Mouse (Mus musculus) myocyte (in vitro differentiated cells): ENCODE measurements at regions not wholly inside any gene's neighbourhood (a gene's known extent, or its start where the extent isn't known, plus 50 kb on each side); places are given as distances from the start of the nearest gene placed in this dataset.

Source experiments
- H3K27me3 ChIP-seq: one replicate; pipeline ENCODE4 v1.6.1; 2011; ENCODE audit not compliant: control insufficient read depth, insufficient read depth, insufficient read length
- H3K36me3 ChIP-seq: one replicate; pipeline ENCODE4 v1.6.1; 2011; ENCODE audit not compliant: control insufficient read depth, insufficient read depth
- H3K4me2 ChIP-seq: one replicate; pipeline ENCODE4 v1.6.1; 2011; ENCODE audit warnings: low read depth, control low read depth
- H3K4me3 ChIP-seq: one replicate; pipeline ENCODE4 v1.5.1; 2011; ENCODE audit warnings: mild to moderate bottlenecking, control low read depth, moderate library complexity
- H3K79me2 ChIP-seq: one replicate; pipeline ENCODE4 v1.6.1; 2011; ENCODE audit not compliant: control insufficient read depth, insufficient read depth
- H3ac ChIP-seq: one replicate; pipeline ENCODE4 v1.6.1; 2011; ENCODE audit not compliant: control insufficient read depth, insufficient read length
- CEBPB ChIP-seq: IDR thresholded peaks from 2 replicates; pipeline ENCODE4 v1.6.1; 2011; ENCODE audit warnings: mild to moderate bottlenecking, moderate library complexity; ENCODE audit not compliant: poor library complexity, insufficient read depth, severe bottlenecking
- E2F4 ChIP-seq: IDR thresholded peaks from one replicate; pipeline ENCODE4 v1.6.1; 2011; ENCODE audit warnings: mild to moderate bottlenecking, control low read depth, moderate library complexity; ENCODE audit not compliant: insufficient read depth
- MAX ChIP-seq: IDR thresholded peaks from one replicate; pipeline ENCODE4 v1.6.1; 2011; ENCODE audit warnings: low read depth, mild to moderate bottlenecking, control low read depth
- MYOD1 ChIP-seq, 3 experiments: IDR thresholded peaks; one replicate each; pipeline ENCODE4 v1.6.1; 2011; ENCODE audit warnings: control low read depth in 2 of 3, low read depth in 2 of 3, mild to moderate bottlenecking in 2 of 3, moderate library complexity in 1 of 3; ENCODE audit not compliant: insufficient read length in 2 of 3, control insufficient read depth in 1 of 3
- MYOG ChIP-seq, 3 experiments: IDR thresholded peaks; one replicate each; pipeline ENCODE4 v1.6.1; 2011; ENCODE audit warnings: control low read depth in 2 of 3, low read depth in 2 of 3, mild to moderate bottlenecking in 2 of 3; ENCODE audit not compliant: insufficient read length in 2 of 3, control insufficient read depth in 1 of 3, insufficient read depth in 1 of 3
- POLR2A ChIP-seq: IDR thresholded peaks from one replicate; pipeline ENCODE4 v1.6.1; 2011; ENCODE audit warnings: low read depth, mild to moderate bottlenecking, control low read depth, moderate library complexity; ENCODE audit not compliant: insufficient read length
- POLR2AphosphoS2 ChIP-seq: IDR thresholded peaks from one replicate; pipeline ENCODE4 v1.6.1; 2011; ENCODE audit warnings: low read depth, control low read depth; ENCODE audit not compliant: insufficient read length
- REST ChIP-seq: IDR thresholded peaks from one replicate; pipeline ENCODE4 v1.6.1; 2011; ENCODE audit warnings: mild to moderate bottlenecking, control low read depth, moderate library complexity; ENCODE audit not compliant: insufficient read depth, insufficient read length
- SRF ChIP-seq: IDR thresholded peaks from one replicate; pipeline ENCODE4 v1.6.1; 2011; ENCODE audit warnings: low read depth; ENCODE audit not compliant: control insufficient read depth, insufficient read length
- TCF12 ChIP-seq: IDR thresholded peaks from one replicate; pipeline ENCODE4 v1.6.1; 2011; ENCODE audit warnings: mild to moderate bottlenecking, control low read depth; ENCODE audit not compliant: poor library complexity, insufficient read depth, severe bottlenecking
- TCF3 ChIP-seq: IDR thresholded peaks from one replicate; pipeline ENCODE4 v1.6.1; 2011; ENCODE audit warnings: low read depth, control low read depth; ENCODE audit not compliant: insufficient read length
- USF1 ChIP-seq: IDR thresholded peaks from one replicate; pipeline ENCODE4 v1.6.1; 2011; ENCODE audit warnings: low read depth, mild to moderate bottlenecking, control low read depth, moderate library complexity

- Histone ChIP-seq H3K4me3 (no peak overlapping the region), H3K79me2 (no peaks in the 10 kb centered on the region), H3K36me3 (no peaks in the 10 kb centered on the region), H3K27me3 (peaks cover 46% of the 10 kb centered on the region), H3K4me2 (no peak overlapping the region), H3ac (no peak overlapping the region)
- TF ChIP-seq REST, result no peak
- no peak for TF ChIP-seq TCF12
- TF ChIP-seq MYOG (IDR thresholded peaks at IDR 0.05; ENCODE audit: control insufficient read depth in 1 of 3, insufficient read depth in 1 of 3, insufficient read length in 2 of 3, low read depth in 2 of 3), result peak in 1 of 3 experiments; percentile 46
- no peak for TF ChIP-seq MAX
- no peak for TF ChIP-seq POLR2AphosphoS2
- TF ChIP-seq SRF, result no peak
- peak in 2 of 3 experiments; percentile 7 to 57 for TF ChIP-seq MYOD1 (IDR thresholded peaks at IDR 0.05; ENCODE audit: control insufficient read depth in 1 of 3, insufficient read length in 2 of 3, low read depth in 2 of 3)
Measured at GRCm38 (mm10) chr9:62188835-62189234, 66.4 kb upstream of the Glce start.

- Histone ChIP-seq H3K79me2 (no peaks in the 10 kb centered on the region), H3ac (no peak overlapping the region), H3K27me3 (peaks cover 49% of the 10 kb centered on the region), H3K36me3 (no peaks in the 10 kb centered on the region), H3K4me3 (no peak overlapping the region), H3K4me2 (no peak overlapping the region)
- TF ChIP-seq REST (no peak), MYOG (IDR thresholded peaks at IDR 0.05; ENCODE audit: control insufficient read depth in 1 of 3, insufficient read depth in 1 of 3, insufficient read length in 2 of 3, low read depth in 2 of 3) (no peak), USF1 (no peak), SRF (no peak), TCF12 (no peak), MYOD1 (IDR thresholded peaks at IDR 0.05; ENCODE audit: control insufficient read depth in 1 of 3, insufficient read length in 2 of 3, low read depth in 2 of 3) (no peak), E2F4 (no peak), CEBPB (no peak), MAX (no peak), POLR2A (no peak), POLR2AphosphoS2 (no peak), TCF3 (no peak)
Measured at GRCm38 (mm10) chr9:62188379-62188778, 65.9 kb upstream of the Glce start.

- H3K4me2 ChIP-seq, result no peak overlapping the region
- H3K4me3 ChIP-seq, result no peak overlapping the region
- no peak overlapping the region for H3ac ChIP-seq
- H3K36me3 ChIP-seq, result no peaks in the 10 kb centered on the region
- H3K27me3 ChIP-seq, result peaks cover 61% of the 10 kb centered on the region
- H3K79me2 ChIP-seq, result no peaks in the 10 kb centered on the region
- TF ChIP-seq POLR2A (no peak), CEBPB (no peak), MAX (no peak), MYOG (IDR thresholded peaks at IDR 0.05; ENCODE audit: control insufficient read depth in 1 of 3, insufficient read depth in 1 of 3, insufficient read length in 2 of 3, low read depth in 2 of 3) (no peak), POLR2AphosphoS2 (no peak), E2F4 (no peak), REST (no peak), USF1 (no peak), TCF3 (no peak), MYOD1 (IDR thresholded peaks at IDR 0.05; ENCODE audit: control insufficient read depth in 1 of 3, insufficient read length in 2 of 3, low read depth in 2 of 3) (no peak), SRF (no peak), TCF12 (no peak)
Measured at GRCm38 (mm10) chr9:62186886-62187285, 64.4 kb upstream of the Glce start.

- Histone ChIP-seq H3K4me3 (no peak overlapping the region), H3ac (no peak overlapping the region), H3K4me2 (no peak overlapping the region), H3K36me3 (no peaks in the 10 kb centered on the region), H3K27me3 (peaks cover 66% of the 10 kb centered on the region), H3K79me2 (no peaks in the 10 kb centered on the region)
- TF ChIP-seq MAX (no peak), POLR2AphosphoS2 (no peak), REST (no peak), TCF3 (no peak), MYOG (IDR thresholded peaks at IDR 0.05; ENCODE audit: control insufficient read depth in 1 of 3, insufficient read depth in 1 of 3, insufficient read length in 2 of 3, low read depth in 2 of 3) (no peak), E2F4 (no peak), TCF12 (no peak), MYOD1 (IDR thresholded peaks at IDR 0.05; ENCODE audit: control insufficient read depth in 1 of 3, insufficient read length in 2 of 3, low read depth in 2 of 3) (no peak), POLR2A (no peak), CEBPB (no peak), USF1 (no peak), SRF (no peak)
Measured at GRCm38 (mm10) chr9:62185516-62186280, 63.2 kb upstream of the Glce start.
